ENCODE assay signal across 8 mouse cellular contexts in genomic region chr15:89140659-89141252, GRCm38 (mm10). TPM values are rescaled to one million over a fixed set of nuclear protein-coding genes. Genes with fewer than 3 reads are reported as not detected.
DNase-seq lines count a peak whose midpoint lies in the region; ATAC-seq and TF ChIP-seq lines count a peak whose summit lies in the region.

Mapk12 (minus strand) TSS chr15:89140703.

- no peaks in the 10 kb centered on the region for H3K9me3 ChIP-seq in forebrain, embryonic 16.5 days (ENCODE audit: control insufficient read depth, low read length)
- H3K9me3 ChIP-seq in hindbrain, embryonic 10.5 days = no peaks in the 10 kb centered on the region
- no peaks in the 10 kb centered on the region for H3K9me3 ChIP-seq in limb, embryonic 14.5 days (ENCODE audit: control insufficient read depth, low read length)
- no peaks in the 10 kb centered on the region for H3K9me3 ChIP-seq in midbrain, postnatal 0 days (ENCODE audit: low read length)

- H3K36me3 ChIP-seq in forebrain, embryonic 16.5 days (ENCODE audit: control insufficient read depth, insufficient read depth) = peaks cover 3% of the 10 kb centered on the region; the same call in 1 of the 2 replicates
- peaks cover 38% of the 10 kb centered on the region for H3K36me3 ChIP-seq in hindbrain, embryonic 10.5 days
- no peaks in the 10 kb centered on the region for H3K36me3 ChIP-seq in limb, embryonic 14.5 days (ENCODE audit: control insufficient read depth, insufficient read depth, low read length)
- no peaks in the 10 kb centered on the region for H3K36me3 ChIP-seq in midbrain, postnatal 0 days (ENCODE audit: insufficient read depth, low read length)

- H3K9ac ChIP-seq in forebrain, embryonic 16.5 days (replicated peaks; ENCODE audit: low read depth, low read length) = peak within 1 kb of the TSS; percentile 66
- H3K9ac ChIP-seq in limb, embryonic 14.5 days (ENCODE audit: low read depth, low read length, severe bottlenecking) = peak within 1 kb of the TSS; percentile 47
- H3K9ac ChIP-seq in midbrain, postnatal 0 days (replicated peaks; ENCODE audit: low read length, poor library complexity, severe bottlenecking) = peak within 1 kb of the TSS; percentile 57

- DNase-seq in cerebellum, adult 11 months = peak; percentile 70
- DNase-seq in cerebellum, adult 9-11 months = no peak
- DNase-seq in brain, embryonic 14.5 days (ENCODE audit: low read depth) = peak; percentile 61
- DNase-seq in hindbrain, embryonic 10.5 days (ENCODE audit: low spot score) = peak; percentile 79
- DNase-seq in limb, embryonic 14.5 days (ENCODE audit: low spot score) = no peak
- DNase-seq in midbrain, postnatal 0 days (ENCODE audit: low spot score) = no peak
- DNase-seq in layer of hippocampus, postnatal 14 days (ENCODE audit: low spot score in 2 of 2) = no peak

- H3K4me2 ChIP-seq in forebrain, embryonic 16.5 days (ENCODE audit: low read length) = peak within 1 kb of the TSS; percentile 95
- peak within 1 kb of the TSS; percentile 95 for H3K4me2 ChIP-seq in limb, embryonic 14.5 days (replicated peaks; ENCODE audit: low read depth, low read length, severe bottlenecking)
- H3K4me2 ChIP-seq in midbrain, postnatal 0 days (ENCODE audit: low read depth, low read length, poor library complexity, severe bottlenecking) = peak within 1 kb of the TSS; percentile 99

- TF ChIP-seq CTCF in brain, embryonic 14.5 days (IDR thresholded peaks at IDR 0.05; ENCODE audit: borderline replicate concordance, extremely low read depth, insufficient read depth, insufficient read length) = no peak
- no peak for TF ChIP-seq CTCF in midbrain, postnatal 0 days (IDR thresholded peaks at IDR 0.05)

- ATAC-seq in forebrain, embryonic 16.5 days = peak; percentile 61
- peak; percentile 39; the same call in 1 of the 2 replicates for ATAC-seq in limb, embryonic 14.5 days (ENCODE audit: low FRiP score, low read depth)
- peak; percentile 36; the same call in 1 of the 2 replicates for ATAC-seq in midbrain, postnatal 0 days (ENCODE audit: low FRiP score)

- peaks cover 7% of the 10 kb centered on the region for H3K27me3 ChIP-seq in forebrain, embryonic 16.5 days (replicated peaks; ENCODE audit: control insufficient read depth, insufficient read depth, low read length)
- peaks cover 38% of the 10 kb centered on the region for H3K27me3 ChIP-seq in hindbrain, embryonic 10.5 days (ENCODE audit: insufficient read depth, poor library complexity, severe bottlenecking)
- H3K27me3 ChIP-seq in limb, embryonic 14.5 days (ENCODE audit: control insufficient read depth, insufficient read depth, low read length) = peaks cover 18% of the 10 kb centered on the region
- H3K27me3 ChIP-seq in midbrain, postnatal 0 days (ENCODE audit: insufficient read depth, low read length) = peaks cover 5% of the 10 kb centered on the region; the same call in 1 of the 2 replicates

- peaks cover 16% of the 10 kb centered on the region for H3K4me1 ChIP-seq in forebrain, embryonic 16.5 days (replicated peaks; ENCODE audit: control insufficient read depth, insufficient read depth, low read length)
- H3K4me1 ChIP-seq in hindbrain, embryonic 10.5 days (replicated peaks) = peaks cover 54% of the 10 kb centered on the region
- peaks cover 10% of the 10 kb centered on the region; the same call in 1 of the 2 replicates for H3K4me1 ChIP-seq in limb, embryonic 14.5 days (ENCODE audit: control insufficient read depth, insufficient read depth, low read length)
- H3K4me1 ChIP-seq in midbrain, postnatal 0 days (ENCODE audit: insufficient read depth, low read length) = peaks cover 10% of the 10 kb centered on the region; the same call in 1 of the 2 replicates

- no peak within 1 kb of the TSS for H3K27ac ChIP-seq in forebrain, embryonic 16.5 days (ENCODE audit: low read length)
- peak within 1 kb of the TSS; percentile 88 for H3K27ac ChIP-seq in hindbrain, embryonic 10.5 days
- H3K27ac ChIP-seq in limb, embryonic 14.5 days (replicated peaks; ENCODE audit: low read depth, low read length) = no peak within 1 kb of the TSS
- H3K27ac ChIP-seq in midbrain, postnatal 0 days (ENCODE audit: low read depth, low read length) = no peak within 1 kb of the TSS

- peak within 1 kb of the TSS; percentile 50 for H3K4me3 ChIP-seq in forebrain, embryonic 16.5 days (replicated peaks; ENCODE audit: low read length)
- H3K4me3 ChIP-seq in hindbrain, embryonic 10.5 days = peak within 1 kb of the TSS; percentile 66
- H3K4me3 ChIP-seq in limb, embryonic 14.5 days (replicated peaks; ENCODE audit: low read length) = peak within 1 kb of the TSS; percentile 49
- peak within 1 kb of the TSS; percentile 49 for H3K4me3 ChIP-seq in midbrain, postnatal 0 days (ENCODE audit: low read depth, low read length)

- no peak for TF ChIP-seq POLR2A in brain, embryonic 14.5 days (IDR thresholded peaks at IDR 0.05; ENCODE audit: borderline replicate concordance, extremely low read depth, insufficient read depth, insufficient read length, poor library complexity, severe bottlenecking)
- no peak for TF ChIP-seq POLR2A in limb, embryonic 14.5 days (IDR thresholded peaks at IDR 0.05; ENCODE audit: borderline replicate concordance, extremely low read depth, insufficient read depth, insufficient read length)

- WGBS in forebrain, embryonic 16.5 days = under 1% methylated on average over 20 of the region's 21 CpGs
- WGBS in hindbrain, embryonic 10.5 days = 1% methylated on average over 21 of the region's 21 CpGs
- 1% methylated on average over 20 of the region's 21 CpGs for WGBS in limb, embryonic 14.5 days
- 2% methylated on average over 21 of the region's 21 CpGs for WGBS in midbrain, postnatal 0 days

RNA-seq across cellular contexts. Expression of gene Mapk12, which starts in this region (rescaled TPM):
- 12.8 and 15.5 TPM in 2 replicates for polyA plus RNA-seq in brain, embryonic 14.5 days (2012; rRNA removed)
- 4.1 and 5.7 TPM in 2 replicates for polyA plus RNA-seq in forebrain, embryonic 16.5 days (2015; fragmentation: Nextera tagmentation; extraction: Ambion mirVana)
- 23.7 and 28.5 TPM in 2 replicates for polyA plus RNA-seq in hindbrain, embryonic 10.5 days (2016; fragmentation: Nextera tagmentation; extraction: Ambion mirVana)
- 13.7 and 14.9 TPM in 2 replicates for polyA plus RNA-seq in limb, embryonic 14.5 days (2012; rRNA removed)
- polyA plus RNA-seq in limb, embryonic 14.5 days (2014; fragmentation: Nextera tagmentation; extraction: Ambion mirVana) = 5.0 and 8.3 TPM in 2 replicates
- 1.5 and 4.7 TPM in 2 replicates for total RNA-seq in midbrain, postnatal 0 days (2014; rRNA removed)
- 2.0 and 3.2 TPM in 2 replicates for polyA plus RNA-seq in midbrain, postnatal 0 days (2015; fragmentation: Nextera tagmentation; extraction: Ambion mirVana)
- 1 to 10 TPM; 3.5 to 5.4 TPM for total RNA-seq in layer of hippocampus, postnatal 14 days (2021)

Comparison
In these comparisons a context has a peak if more than half of its experiments do, and no peak if none do; other contexts are left out.
1. DNase-seq: peak in cerebellum, adult 11 months (single experiment), brain, embryonic 14.5 days (single experiment) and hindbrain, embryonic 10.5 days (single experiment); none in cerebellum, adult 9-11 months (single experiment), limb, embryonic 14.5 days (single experiment), midbrain, postnatal 0 days (single experiment) and layer of hippocampus, postnatal 14 days (0 of 2).
2. Peak in every context shown above with its lines, with median percentiles within 50 percentile points of each other: ATAC-seq, H3K4me2 ChIP-seq, H3K4me3 ChIP-seq and H3K9ac ChIP-seq.